Mouse (Mus musculus) layer of hippocampus, postnatal 14 days (tissue): ENCODE measurements at regions not wholly inside any gene's neighbourhood (a gene's known extent, or its start where the extent isn't known, plus 50 kb on each side); places are given as distances from the start of the nearest gene placed in this dataset.
A peak's percentile ranks its signal among the peaks of the same experiment; 100 is the strongest.

Source experiments
- DNase-seq, 2 experiments: peaks; one replicate each; pipeline ENCODE4 v3.0.0; 2021 to 2022; ENCODE audit warnings: low spot score in 2 of 2, mixed read lengths in 1 of 2

DNA sequence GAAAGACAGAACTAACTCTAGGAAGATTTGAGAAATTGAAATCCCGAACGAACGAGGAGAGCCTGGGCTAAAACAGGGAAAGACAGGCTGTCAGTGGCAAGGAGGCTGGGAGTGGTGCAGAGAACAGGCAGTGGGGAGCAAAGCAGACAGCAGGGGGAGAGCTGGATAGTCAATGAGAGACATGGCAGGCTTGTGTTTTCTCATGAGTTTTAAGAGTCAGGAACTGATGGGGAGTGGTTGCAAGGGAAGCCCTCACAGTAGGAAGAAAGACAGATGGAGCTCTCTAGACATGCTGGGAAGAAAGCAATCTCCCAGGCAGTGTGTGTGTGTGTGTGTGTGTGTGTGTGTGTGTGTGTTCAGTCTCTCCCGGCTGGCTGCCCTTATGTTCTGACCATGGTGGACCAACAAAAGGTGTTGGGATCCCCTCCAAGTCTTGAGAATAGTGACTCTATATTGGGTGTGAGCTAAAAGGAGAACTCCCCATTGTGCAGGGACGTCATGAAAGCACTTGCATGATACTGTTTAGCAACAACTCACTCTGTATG, 577.9 kb downstream of the Plcl1 start:
- DNase-seq: peak; percentile 2 to 5

- no peak for DNase-seq
Observed at GRCm38 (mm10) chr1:55997074-55997473, 591.4 kb downstream of the Plcl1 start.
